Mouse (Mus musculus): ENCODE results near the gene Chdh.

The Chdh gene

GRCm38 (mm10) chr14:30018463-30018801 lies 9.6 kb downstream of the Chdh start:
- no peak for TF ChIP-seq CTCF (conservative IDR thresholded peaks at IDR 0.05; ENCODE audit: low read length)
- TF ChIP-seq POU5F1 (IDR thresholded peaks at IDR 0.05; ENCODE audit: borderline replicate concordance, low read length): no peak
- no peak for TF ChIP-seq NANOG (IDR thresholded peaks at IDR 0.05; ENCODE audit: borderline replicate concordance, low read length)
- Histone ChIP-seq H3K4me1 (replicated peaks; ENCODE audit: low read depth, low read length) (no peaks in the 10 kb centered on the region), H3K36me3 (ENCODE audit: insufficient read depth, low read length) (no peaks in the 10 kb centered on the region), H3K4me3 (replicated peaks; ENCODE audit: low read length) (no peak overlapping the region), H3K9me3 (ENCODE audit: low read length) (no peaks in the 10 kb centered on the region), H3K27me3 (ENCODE audit: insufficient read depth, low read length) (no peaks in the 10 kb centered on the region)

DNA sequence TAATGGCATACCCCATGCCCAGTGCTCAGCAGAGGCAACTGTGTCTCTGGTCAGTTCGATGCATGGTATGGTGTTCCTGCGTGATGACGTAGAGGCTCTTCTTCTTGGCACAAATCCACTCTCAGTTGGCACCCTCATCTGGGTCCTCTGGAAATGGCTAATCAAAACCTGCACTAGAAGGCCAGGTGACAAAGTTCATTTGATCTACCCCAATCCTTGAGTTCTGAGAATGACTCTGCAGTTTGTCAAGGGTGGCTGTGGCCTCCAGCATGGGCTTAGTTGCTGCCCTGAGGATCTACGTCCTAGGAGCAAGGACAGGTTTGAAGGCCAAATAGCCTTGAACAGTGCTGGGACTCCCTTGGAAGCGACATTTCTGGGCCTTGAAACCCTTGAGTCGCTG lies 10.0 kb downstream of the Chdh start:
- no peaks in the 10 kb centered on the region for H3K36me3 ChIP-seq (ENCODE audit: insufficient read depth, low read length)
- H3K4me3 ChIP-seq (replicated peaks; ENCODE audit: low read length): no peak overlapping the region
- TF ChIP-seq NANOG (IDR thresholded peaks at IDR 0.05; ENCODE audit: borderline replicate concordance, low read length) (no peak), CTCF (conservative IDR thresholded peaks at IDR 0.05; ENCODE audit: low read length) (no peak), POU5F1 (IDR thresholded peaks at IDR 0.05; ENCODE audit: borderline replicate concordance, low read length) (no peak)
- H3K4me1 ChIP-seq (replicated peaks; ENCODE audit: low read depth, low read length): no peaks in the 10 kb centered on the region
- H3K27me3 ChIP-seq (ENCODE audit: insufficient read depth, low read length): no peaks in the 10 kb centered on the region
- H3K9me3 ChIP-seq (ENCODE audit: low read length): no peaks in the 10 kb centered on the region

DNA sequence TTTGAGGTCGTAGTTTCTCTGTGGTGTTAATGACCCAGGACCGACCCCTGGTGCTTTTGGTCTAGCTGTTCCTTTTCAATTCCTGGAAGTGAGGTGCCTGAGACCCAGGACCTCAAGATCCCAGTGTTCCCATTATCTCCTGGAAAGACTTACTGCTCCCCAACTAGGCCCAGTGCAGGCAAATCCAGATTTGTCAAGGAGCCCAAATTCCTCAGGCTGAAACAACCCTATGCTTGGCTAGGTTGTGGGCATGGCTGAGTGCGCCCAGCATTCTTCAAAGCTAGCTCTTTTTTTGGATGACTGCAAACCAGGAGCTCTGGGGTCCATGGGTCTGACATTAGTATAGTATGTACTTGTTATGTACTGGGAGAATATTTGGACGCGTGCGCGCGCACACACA lies 10.6 kb downstream of the Chdh start:
- H3K9me3 ChIP-seq (ENCODE audit: low read length): no peaks in the 10 kb centered on the region
- no peaks in the 10 kb centered on the region for H3K4me1 ChIP-seq (replicated peaks; ENCODE audit: low read depth, low read length)
- no peaks in the 10 kb centered on the region; the same call in 1 of the 2 replicates for H3K27me3 ChIP-seq (ENCODE audit: insufficient read depth, low read length)
- no peaks in the 10 kb centered on the region for H3K36me3 ChIP-seq (ENCODE audit: insufficient read depth, low read length)
- TF ChIP-seq NANOG (IDR thresholded peaks at IDR 0.05; ENCODE audit: borderline replicate concordance, low read length): no peak
- no peak for TF ChIP-seq CTCF (conservative IDR thresholded peaks at IDR 0.05; ENCODE audit: low read length)
- no peak for TF ChIP-seq POU5F1 (IDR thresholded peaks at IDR 0.05; ENCODE audit: borderline replicate concordance, low read length)
- H3K4me3 ChIP-seq (replicated peaks; ENCODE audit: low read length): no peak overlapping the region

GRCm38 (mm10) chr14:30019792-30020575 lies 11.2 kb downstream of the Chdh start:
- TF ChIP-seq NANOG (IDR thresholded peaks at IDR 0.05; ENCODE audit: borderline replicate concordance, low read length) (no peak), POU5F1 (IDR thresholded peaks at IDR 0.05; ENCODE audit: borderline replicate concordance, low read length) (no peak), CTCF (conservative IDR thresholded peaks at IDR 0.05; ENCODE audit: low read length) (no peak)

GRCm38 (mm10) chr14:30022471-30022870 lies 13.6 kb downstream of the Chdh start:
- Histone ChIP-seq H3K36me3 (ENCODE audit: insufficient read depth, low read length) (no peaks in the 10 kb centered on the region), H3K4me3 (replicated peaks; ENCODE audit: low read length) (no peak overlapping the region), H3K9me3 (ENCODE audit: low read length) (no peaks in the 10 kb centered on the region), H3K27me3 (ENCODE audit: insufficient read depth, low read length) (no peaks in the 10 kb centered on the region; the same call in 1 of the 2 replicates), H3K4me1 (replicated peaks; ENCODE audit: low read depth, low read length) (no peaks in the 10 kb centered on the region)
- TF ChIP-seq POU5F1 (IDR thresholded peaks at IDR 0.05; ENCODE audit: borderline replicate concordance, low read length) (no peak), CTCF (conservative IDR thresholded peaks at IDR 0.05; ENCODE audit: low read length) (no peak), NANOG (IDR thresholded peaks at IDR 0.05; ENCODE audit: borderline replicate concordance, low read length) (no peak)

More at GRCm38 (mm10) chr14:30019792-30020575, 11.2 kb downstream of the Chdh start:
- Histone ChIP-seq H3K4me3 (replicated peaks; ENCODE audit: low read length) (no peak overlapping the region), H3K9me3 (ENCODE audit: low read length) (no peaks in the 10 kb centered on the region), H3K36me3 (ENCODE audit: insufficient read depth, low read length) (no peaks in the 10 kb centered on the region), H3K27me3 (ENCODE audit: insufficient read depth, low read length) (no peaks in the 10 kb centered on the region; the same call in 1 of the 2 replicates), H3K4me1 (replicated peaks; ENCODE audit: low read depth, low read length) (no peaks in the 10 kb centered on the region)

- H3K4me3 ChIP-seq (replicated peaks; ENCODE audit: low read length): no peak overlapping the region
- TF ChIP-seq NANOG (IDR thresholded peaks at IDR 0.05; ENCODE audit: borderline replicate concordance, low read length): no peak
- no peak for TF ChIP-seq CTCF (conservative IDR thresholded peaks at IDR 0.05; ENCODE audit: low read length)
- no peaks in the 10 kb centered on the region; the same call in 1 of the 2 replicates for H3K27me3 ChIP-seq (ENCODE audit: insufficient read depth, low read length)
- no peaks in the 10 kb centered on the region for H3K4me1 ChIP-seq (replicated peaks; ENCODE audit: low read depth, low read length)
- no peaks in the 10 kb centered on the region for H3K36me3 ChIP-seq (ENCODE audit: insufficient read depth, low read length)
- H3K9me3 ChIP-seq (ENCODE audit: low read length): no peaks in the 10 kb centered on the region
Measured at GRCm38 (mm10) chr14:30024387-30024786, 15.6 kb downstream of the Chdh start.

DNA sequence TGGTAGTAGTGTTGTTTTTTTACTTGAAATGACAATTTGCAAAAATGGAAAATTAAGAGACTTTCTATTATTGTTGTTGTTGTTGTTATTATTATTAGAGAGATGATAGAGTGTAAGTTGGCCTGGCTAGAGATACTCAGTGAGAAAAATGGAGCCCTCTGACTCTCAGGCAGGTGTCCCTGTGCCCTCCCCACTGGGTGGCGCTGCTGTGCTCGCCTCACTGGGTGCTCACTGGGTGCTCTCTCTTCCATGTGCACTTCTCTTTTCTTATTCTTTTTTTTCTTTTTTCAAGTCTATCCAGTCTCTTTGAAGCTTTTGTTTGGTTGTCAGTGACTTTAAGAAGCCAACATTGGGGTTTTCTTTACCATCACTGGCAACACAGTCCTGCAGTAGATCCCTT lies 18.6 kb downstream of the Chdh start:
- Histone ChIP-seq H3K27me3 (ENCODE audit: insufficient read depth, low read length) (peaks cover 9% of the 10 kb centered on the region), H3K36me3 (ENCODE audit: insufficient read depth, low read length) (no peaks in the 10 kb centered on the region), H3K4me1 (replicated peaks; ENCODE audit: low read depth, low read length) (peaks cover 4% of the 10 kb centered on the region), H3K9me3 (ENCODE audit: low read length) (no peaks in the 10 kb centered on the region), H3K4me3 (replicated peaks; ENCODE audit: low read length) (no peak overlapping the region)
- TF ChIP-seq CTCF (conservative IDR thresholded peaks at IDR 0.05; ENCODE audit: low read length) (peak; percentile 70), NANOG (IDR thresholded peaks at IDR 0.05; ENCODE audit: borderline replicate concordance, low read length) (no peak)

DNA sequence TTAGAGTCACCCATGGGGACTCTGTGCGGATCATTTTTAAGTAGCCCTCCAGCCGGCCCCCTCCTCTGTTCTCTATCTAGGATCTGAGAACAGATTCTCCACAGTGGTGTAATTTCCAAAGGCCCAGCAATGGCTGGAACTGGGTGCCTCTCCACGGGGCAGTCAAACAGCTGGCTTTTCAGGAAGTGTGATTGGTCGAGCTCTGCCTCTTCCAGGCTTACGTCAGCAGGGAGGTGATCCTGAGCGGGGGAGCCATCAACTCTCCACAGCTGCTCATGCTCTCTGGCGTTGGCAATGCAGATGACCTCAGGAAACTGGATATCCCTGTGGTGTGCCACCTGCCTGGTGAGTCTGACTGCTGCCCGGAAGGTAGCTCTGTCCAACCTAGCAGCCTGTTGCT lies 24.6 kb downstream of the Chdh start:
- Histone ChIP-seq H3K9me3 (ENCODE audit: low read length) (no peaks in the 10 kb centered on the region), H3K27me3 (ENCODE audit: insufficient read depth, low read length) (peaks cover 25% of the 10 kb centered on the region), H3K4me1 (replicated peaks; ENCODE audit: low read depth, low read length) (peaks cover 8% of the 10 kb centered on the region), H3K36me3 (ENCODE audit: insufficient read depth, low read length) (no peaks in the 10 kb centered on the region), H3K4me3 (replicated peaks; ENCODE audit: low read length) (no peak overlapping the region)
- TF ChIP-seq POU5F1 (IDR thresholded peaks at IDR 0.05; ENCODE audit: borderline replicate concordance, low read length): no peak
- TF ChIP-seq NANOG (IDR thresholded peaks at IDR 0.05; ENCODE audit: borderline replicate concordance, low read length): no peak
- TF ChIP-seq CTCF (conservative IDR thresholded peaks at IDR 0.05; ENCODE audit: low read length): no peak

- Histone ChIP-seq H3K27me3 (ENCODE audit: insufficient read depth, low read length) (peaks cover 17% of the 10 kb centered on the region), H3K36me3 (ENCODE audit: insufficient read depth, low read length) (no peaks in the 10 kb centered on the region), H3K4me3 (replicated peaks; ENCODE audit: low read length) (no peak overlapping the region), H3K9me3 (ENCODE audit: low read length) (no peaks in the 10 kb centered on the region), H3K4me1 (replicated peaks; ENCODE audit: low read depth, low read length) (0 out of 2 replicates have a peak, but pooled peaks cover 4% of the 10 kb centered on the region)
- TF ChIP-seq NANOG (IDR thresholded peaks at IDR 0.05; ENCODE audit: borderline replicate concordance, low read length): no peak
- TF ChIP-seq POU5F1 (IDR thresholded peaks at IDR 0.05; ENCODE audit: borderline replicate concordance, low read length): no peak
- no peak for TF ChIP-seq CTCF (conservative IDR thresholded peaks at IDR 0.05; ENCODE audit: low read length)
Measured at GRCm38 (mm10) chr14:30038431-30038830, 29.6 kb downstream of the Chdh start.
